Mouse (Mus musculus): ENCODE measurements around the gene Rpl19. TPM values are rescaled to one million over a fixed set of nuclear protein-coding genes. Genes with fewer than 3 reads are reported as not detected.

Gene Rpl19
- polyA plus RNA-seq, 2 experiments, result 1,199 to 1,869 TPM

- ATAC-seq (ENCODE audit: low FRiP score, low read depth), result no peak
- peaks cover 13% of the 10 kb centered on the region; the same call in 1 of the 2 replicates for H3K27me3 ChIP-seq (ENCODE audit: control insufficient read depth, insufficient read depth, low read length)
- peaks cover 35% of the 10 kb centered on the region for H3K36me3 ChIP-seq (ENCODE audit: control insufficient read depth, insufficient read depth, low read length)
- no peak overlapping the region for H3K4me2 ChIP-seq (replicated peaks; ENCODE audit: low read depth, low read length, severe bottlenecking)
- H3K9ac ChIP-seq (ENCODE audit: low read depth, low read length, severe bottlenecking), result no peak overlapping the region
- no peak for TF ChIP-seq POLR2A (IDR thresholded peaks at IDR 0.05; ENCODE audit: borderline replicate concordance, extremely low read depth, insufficient read depth, insufficient read length)
- H3K4me1 ChIP-seq (ENCODE audit: control insufficient read depth, insufficient read depth, low read length), result peaks cover 18% of the 10 kb centered on the region
- DNase-seq (ENCODE audit: low spot score), result no peak
- H3K4me3 ChIP-seq (replicated peaks; ENCODE audit: low read length), result no peak overlapping the region
- no peaks in the 10 kb centered on the region for H3K9me3 ChIP-seq (ENCODE audit: control insufficient read depth, low read length)
- WGBS, result 50% methylated on average over 5 of the region's 5 CpGs
- no peak overlapping the region for H3K27ac ChIP-seq (replicated peaks; ENCODE audit: low read depth, low read length)
Observed at GRCm38 (mm10) chr11:98030701-98031442, 4.4 kb downstream of the Rpl19 start.

DNA sequence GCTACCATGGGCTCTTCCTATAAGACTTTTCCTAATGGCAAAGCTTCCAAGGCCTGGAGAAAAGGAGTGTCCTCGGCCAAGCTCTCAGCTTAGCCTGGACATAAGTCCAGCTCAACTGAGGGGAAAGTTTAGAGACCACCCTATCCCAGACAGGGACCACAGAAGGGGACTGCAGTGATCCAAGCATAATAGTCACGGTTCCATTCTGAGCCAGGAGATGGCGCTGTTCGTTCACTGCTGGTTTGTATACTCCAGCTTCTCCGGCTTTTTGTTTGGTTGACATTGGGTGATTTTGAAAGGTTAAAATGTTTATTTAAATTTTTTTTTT, 4.9 kb downstream of the Rpl19 start:
- 9% methylated on average over 5 of the region's 5 CpGs for whole genome bisulfite sequencing
- peaks cover 17% of the 10 kb centered on the region; the same call in 1 of the 2 replicates for H3K27me3 ChIP-seq (ENCODE audit: control insufficient read depth, insufficient read depth, low read length)
- no peak overlapping the region for H3K27ac ChIP-seq (replicated peaks; ENCODE audit: low read depth, low read length)
- TF ChIP-seq POLR2A (IDR thresholded peaks at IDR 0.05; ENCODE audit: borderline replicate concordance, extremely low read depth, insufficient read depth, insufficient read length), result no peak
- peak; percentile 93 for DNase-seq (ENCODE audit: low spot score)
- no peak overlapping the region for H3K4me2 ChIP-seq (replicated peaks; ENCODE audit: low read depth, low read length, severe bottlenecking)
- no peak overlapping the region for H3K4me3 ChIP-seq (replicated peaks; ENCODE audit: low read length)
- no peaks in the 10 kb centered on the region for H3K9me3 ChIP-seq (ENCODE audit: control insufficient read depth, low read length)
- H3K9ac ChIP-seq (ENCODE audit: low read depth, low read length, severe bottlenecking), result no peak overlapping the region
- H3K4me1 ChIP-seq (ENCODE audit: control insufficient read depth, insufficient read depth, low read length), result peaks cover 17% of the 10 kb centered on the region
- ATAC-seq (ENCODE audit: low FRiP score, low read depth), result 0 out of 2 replicates have a peak, but pooled peaks have one; percentile 31
- H3K36me3 ChIP-seq (ENCODE audit: control insufficient read depth, insufficient read depth, low read length), result peaks cover 35% of the 10 kb centered on the region

- Histone ChIP-seq H3K27me3 (ENCODE audit: control insufficient read depth, insufficient read depth, low read length) (peaks cover 26% of the 10 kb centered on the region; the same call in 1 of the 2 replicates), H3K4me3 (replicated peaks; ENCODE audit: low read length) (no peak overlapping the region), H3K36me3 (ENCODE audit: control insufficient read depth, insufficient read depth, low read length) (peaks cover 23% of the 10 kb centered on the region), H3K9me3 (ENCODE audit: control insufficient read depth, low read length) (no peaks in the 10 kb centered on the region), H3K4me2 (replicated peaks; ENCODE audit: low read depth, low read length, severe bottlenecking) (no peak overlapping the region), H3K4me1 (ENCODE audit: control insufficient read depth, insufficient read depth, low read length) (peaks cover 13% of the 10 kb centered on the region), H3K9ac (ENCODE audit: low read depth, low read length, severe bottlenecking) (no peak overlapping the region), H3K27ac (replicated peaks; ENCODE audit: low read depth, low read length) (no peak overlapping the region)
- WGBS, result 86% methylated on average over 5 of the region's 5 CpGs
- DNase-seq (ENCODE audit: low spot score) (no peak), ATAC-seq (ENCODE audit: low FRiP score, low read depth) (no peak)
- TF ChIP-seq POLR2A (IDR thresholded peaks at IDR 0.05; ENCODE audit: borderline replicate concordance, extremely low read depth, insufficient read depth, insufficient read length), result no peak
Observed at GRCm38 (mm10) chr11:98034061-98034460, 7.6 kb downstream of the Rpl19 start.

- Histone ChIP-seq H3K4me1 (ENCODE audit: control insufficient read depth, insufficient read depth, low read length) (peaks cover 13% of the 10 kb centered on the region), H3K27ac (replicated peaks; ENCODE audit: low read depth, low read length) (no peak overlapping the region), H3K36me3 (ENCODE audit: control insufficient read depth, insufficient read depth, low read length) (peaks cover 16% of the 10 kb centered on the region), H3K9ac (ENCODE audit: low read depth, low read length, severe bottlenecking) (no peak overlapping the region), H3K4me2 (replicated peaks; ENCODE audit: low read depth, low read length, severe bottlenecking) (no peak overlapping the region), H3K9me3 (ENCODE audit: control insufficient read depth, low read length) (no peaks in the 10 kb centered on the region), H3K27me3 (ENCODE audit: control insufficient read depth, insufficient read depth, low read length) (peaks cover 26% of the 10 kb centered on the region; the same call in 1 of the 2 replicates), H3K4me3 (replicated peaks; ENCODE audit: low read length) (no peak overlapping the region)
- DNase-seq (ENCODE audit: low spot score), result peak; percentile 54
- WGBS, result 33% methylated on average over 4 of the region's 4 CpGs
- TF ChIP-seq POLR2A (IDR thresholded peaks at IDR 0.05; ENCODE audit: borderline replicate concordance, extremely low read depth, insufficient read depth, insufficient read length), result no peak
- ATAC-seq (ENCODE audit: low FRiP score, low read depth), result peak; percentile 60
Observed at GRCm38 (mm10) chr11:98034840-98035239, 8.3 kb downstream of the Rpl19 start.

GRCm38 (mm10) chr11:98035977-98036377, 9.5 kb downstream of the Rpl19 start:
- H3K4me2 ChIP-seq (replicated peaks; ENCODE audit: low read depth, low read length, severe bottlenecking), result peak overlapping the region; percentile 62
- peaks cover 13% of the 10 kb centered on the region for H3K4me1 ChIP-seq (ENCODE audit: control insufficient read depth, insufficient read depth, low read length)
- peak; percentile 27; the same call in 1 of the 2 replicates for ATAC-seq (ENCODE audit: low FRiP score, low read depth)
- no peak for TF ChIP-seq POLR2A (IDR thresholded peaks at IDR 0.05; ENCODE audit: borderline replicate concordance, extremely low read depth, insufficient read depth, insufficient read length)
- no peak overlapping the region for H3K27ac ChIP-seq (replicated peaks; ENCODE audit: low read depth, low read length)
- no peaks in the 10 kb centered on the region for H3K9me3 ChIP-seq (ENCODE audit: control insufficient read depth, low read length)
- H3K27me3 ChIP-seq (ENCODE audit: control insufficient read depth, insufficient read depth, low read length), result peaks cover 26% of the 10 kb centered on the region; the same call in 1 of the 2 replicates
- peaks cover 4% of the 10 kb centered on the region for H3K36me3 ChIP-seq (ENCODE audit: control insufficient read depth, insufficient read depth, low read length)
- peak; percentile 53 for DNase-seq (ENCODE audit: low spot score)
- WGBS, result 1% methylated on average over 17 of the region's 27 CpGs
- peak overlapping the region; percentile 35 for H3K4me3 ChIP-seq (replicated peaks; ENCODE audit: low read length)
- peak overlapping the region; percentile 38 for H3K9ac ChIP-seq (ENCODE audit: low read depth, low read length, severe bottlenecking)

Data from limb, embryonic 14.5 days (tissue).